ENCODE assay signal across 16 mouse cellular contexts in genomic region chr3:50132204-50132603, GRCm38 (mm10).
"Had no signal": no experiment of that assay in that cellular context is flagged by ENCODE, and none has a peak within 500 bp of the region (broad histone marks: within the 10 kb centered on the region; RNA-seq: fewer than 3 reads in every experiment).

No protein-coding gene starts in this region.

- H3K4me3 ChIP-seq: neural tube, embryonic 13.5 days; neural tube, embryonic 15.5 days; stomach, embryonic 15.5 days had no signal

- H3K4me1 ChIP-seq: neural tube, embryonic 13.5 days; neural tube, embryonic 15.5 days; stomach, embryonic 15.5 days had no signal

- H3K27ac ChIP-seq: neural tube, embryonic 13.5 days; neural tube, embryonic 15.5 days; stomach, embryonic 15.5 days; stomach, postnatal 0 days had no signal

- H3K27me3 ChIP-seq: neural tube, embryonic 13.5 days; neural tube, embryonic 15.5 days; stomach, embryonic 15.5 days had no signal

- H3K36me3 ChIP-seq: neural tube, embryonic 13.5 days; neural tube, embryonic 15.5 days; stomach, embryonic 15.5 days had no signal

- H3K9me3 ChIP-seq: neural tube, embryonic 13.5 days; neural tube, embryonic 15.5 days; stomach, embryonic 15.5 days had no signal

- DNase-seq: retina, postnatal 1 day; right cerebral cortex, adult 18-20 months; right cerebral cortex, postnatal 14 days; right cerebral cortex, postnatal 25 days; right cerebral cortex, postnatal 4 days; spleen, adult 18-20 months; thymus, adult 18-20 months; thymus, adult 2 months; thymus, postnatal 14 days; thymus, postnatal 25 days; thymus, postnatal 36 days; thymus, postnatal 4 days had no signal

- H3K9ac ChIP-seq: neural tube, embryonic 13.5 days; neural tube, embryonic 15.5 days; stomach, embryonic 15.5 days had no signal

- H3K4me2 ChIP-seq: neural tube, embryonic 13.5 days; neural tube, embryonic 15.5 days; stomach, embryonic 15.5 days had no signal
